Mouse (Mus musculus): ENCODE results near the gene Glis3. TPM values are rescaled to one million over a fixed set of nuclear protein-coding genes. Genes with fewer than 3 reads are reported as not detected.

Glis3 gene
- total RNA-seq, 2 experiments from 2014 or later, result 0.82 to 1.0 TPM

DNA sequence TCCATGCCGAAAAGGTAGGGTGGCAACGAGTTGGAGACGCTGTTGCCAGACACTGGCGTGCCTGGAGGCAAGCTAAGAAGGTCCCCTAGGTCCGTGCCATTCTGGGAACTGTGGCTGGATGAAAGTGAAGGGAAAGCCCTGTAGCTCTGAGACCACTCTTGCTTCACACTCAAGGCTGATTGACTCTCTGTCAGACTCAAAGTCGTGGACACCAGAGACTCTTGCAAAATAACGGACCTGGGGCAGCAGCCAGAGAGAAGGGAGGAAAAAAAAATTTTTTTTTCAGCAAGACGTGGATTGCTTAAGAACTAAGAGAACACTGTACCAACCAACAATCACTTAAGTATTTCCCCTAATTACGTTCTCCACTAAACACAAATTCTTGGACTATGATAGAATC is 148.1 kb downstream of the Glis3 start:
- no peak for DNase-seq

- DNase-seq, result no peak
These were observed 149.0 kb downstream of the Glis3 start for GRCm38 (mm10) chr19:28530846-28531245.

DNA sequence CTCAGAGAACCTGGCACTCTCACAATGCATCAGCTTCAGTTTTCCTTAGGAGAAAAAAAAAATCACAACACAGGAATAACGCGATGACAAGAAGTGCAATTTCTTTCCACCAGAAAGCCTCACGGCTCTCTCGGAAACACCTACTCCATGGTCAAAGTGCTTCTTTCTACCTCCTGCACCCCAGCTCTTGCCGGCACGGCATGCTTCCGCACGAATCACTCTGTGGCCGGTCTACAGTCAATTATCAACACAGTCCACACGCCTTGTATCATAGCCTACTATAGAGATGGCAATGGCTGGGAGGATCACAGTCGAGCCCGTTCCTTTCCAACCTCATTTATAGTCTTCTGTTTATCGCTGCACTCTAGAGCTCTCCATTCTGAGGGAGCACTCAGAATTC is 150.9 kb downstream of the Glis3 start:
- no peak for DNase-seq

DNA sequence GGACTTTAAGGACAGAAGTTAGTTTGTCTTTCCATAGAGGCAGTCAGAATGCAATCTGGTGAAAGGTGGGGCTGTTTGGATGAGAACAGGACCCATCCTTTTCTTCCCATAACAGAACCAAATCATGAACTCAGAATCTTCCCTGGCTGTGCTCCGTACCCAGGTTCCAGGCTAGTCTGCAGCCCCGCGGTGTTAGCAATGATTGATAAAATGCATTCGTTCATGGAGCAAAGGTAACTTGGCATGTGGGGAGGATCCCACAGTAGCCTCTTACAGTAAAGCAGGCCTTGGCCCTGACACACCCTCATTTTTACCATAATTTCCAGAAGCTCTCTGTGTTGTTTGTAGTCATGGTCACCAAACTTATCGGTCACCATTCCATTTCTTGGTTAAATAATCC is 152.4 kb downstream of the Glis3 start:
- no peak for DNase-seq

DNA sequence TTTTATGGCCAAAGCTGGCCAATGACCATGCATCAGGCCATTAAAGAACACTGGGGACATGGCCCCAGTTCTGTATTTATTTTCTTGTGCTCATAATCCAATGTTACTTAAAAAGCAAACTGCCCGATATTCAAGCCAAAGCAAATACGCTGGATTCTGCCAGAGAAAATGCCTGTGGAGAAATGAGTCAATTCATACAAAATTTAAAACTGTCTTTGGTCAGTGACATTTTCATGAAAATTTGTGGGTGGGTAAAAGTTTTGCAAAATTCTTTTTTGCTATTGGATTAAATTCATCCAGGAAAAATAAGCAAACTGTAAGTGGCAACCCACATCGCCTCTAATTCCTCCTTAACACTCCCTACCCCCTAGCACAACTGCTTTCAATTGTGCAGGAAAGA is 154.5 kb downstream of the Glis3 start:
- no peak for DNase-seq

DNA sequence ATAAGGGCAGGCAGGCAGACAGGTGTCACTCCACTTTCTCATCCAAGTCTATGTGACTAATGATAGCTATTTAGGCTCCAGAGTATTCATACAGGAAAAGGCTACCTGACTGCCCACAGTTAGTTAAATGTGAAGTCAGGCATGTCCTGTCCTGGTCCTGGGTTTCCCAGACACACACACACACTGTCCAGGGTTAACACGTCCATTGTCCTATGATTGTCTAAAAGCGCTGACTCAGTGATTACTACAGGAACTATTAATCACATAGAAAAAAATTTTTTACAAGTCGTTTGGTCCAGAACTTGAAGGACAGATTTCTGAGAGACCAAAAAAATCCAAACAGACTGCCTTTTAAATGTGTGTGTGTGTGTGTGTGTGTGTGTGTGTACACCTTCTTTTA is 157.6 kb downstream of the Glis3 start:
- DNase-seq, result no peak

- DNase-seq, result no peak
These were observed 159.1 kb downstream of the Glis3 start for GRCm38 (mm10) chr19:28520761-28521181.

DNA sequence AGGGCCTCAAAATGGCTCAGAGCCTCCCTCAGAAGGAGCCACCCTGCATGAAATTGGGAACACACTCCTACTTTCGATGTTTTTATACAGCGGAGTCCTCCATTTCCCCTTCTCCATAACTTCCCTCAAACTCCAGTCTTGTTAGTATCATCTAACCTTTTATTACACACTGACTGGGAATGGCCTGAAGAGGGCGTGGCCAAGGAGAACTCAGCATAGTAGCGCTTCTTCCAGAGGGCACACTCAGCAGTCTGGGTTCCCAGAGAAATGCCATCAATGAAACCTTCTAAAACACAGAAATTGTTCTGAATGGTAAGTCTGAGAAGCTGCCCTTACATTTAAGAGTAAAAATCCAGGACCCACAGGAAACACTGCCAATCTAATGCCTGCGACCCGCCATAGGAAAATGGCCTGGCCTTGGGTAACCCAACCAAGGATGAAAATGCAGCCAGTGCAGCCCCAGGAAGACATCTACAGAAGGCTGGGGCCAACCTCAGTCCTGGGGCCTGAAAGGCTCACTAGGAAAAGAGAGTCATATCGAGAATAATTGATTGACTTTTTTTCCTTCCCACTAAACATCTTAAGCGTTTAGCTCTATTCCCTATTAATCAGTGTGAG is 159.6 kb downstream of the Glis3 start:
- no peak for DNase-seq

DNA sequence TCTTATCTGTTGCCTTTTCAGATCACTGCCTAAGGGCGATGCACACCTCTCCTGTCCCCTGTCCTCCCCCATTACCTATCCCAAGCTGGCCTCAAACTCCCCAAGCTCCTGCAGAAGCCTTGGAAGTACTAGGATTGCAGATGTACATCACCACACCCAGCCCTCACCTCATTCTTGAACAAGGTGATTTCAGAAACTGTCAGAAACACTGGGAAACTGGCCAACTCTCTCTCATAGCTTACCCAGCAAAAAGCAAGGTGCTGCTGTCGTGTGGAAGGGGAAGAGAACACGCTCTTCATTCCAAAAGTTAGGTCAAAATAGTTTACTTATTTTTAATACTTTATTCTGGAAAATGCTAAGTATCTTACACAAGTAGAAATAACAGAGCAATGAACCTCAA is 160.6 kb downstream of the Glis3 start:
- DNase-seq, result no peak

- no peak for DNase-seq
These were observed 161.0 kb downstream of the Glis3 start for GRCm38 (mm10) chr19:28518846-28519245.

GRCm38 (mm10) chr19:28518266-28518665 is 161.6 kb downstream of the Glis3 start:
- DNase-seq, result no peak

GRCm38 (mm10) chr19:28517464-28518080 is 162.3 kb downstream of the Glis3 start:
- DNase-seq, result no peak

GRCm38 (mm10) chr19:28516487-28516886 is 163.4 kb downstream of the Glis3 start:
- no peak for DNase-seq

GRCm38 (mm10) chr19:28512475-28512874 is 167.4 kb downstream of the Glis3 start:
- no peak for DNase-seq

DNA sequence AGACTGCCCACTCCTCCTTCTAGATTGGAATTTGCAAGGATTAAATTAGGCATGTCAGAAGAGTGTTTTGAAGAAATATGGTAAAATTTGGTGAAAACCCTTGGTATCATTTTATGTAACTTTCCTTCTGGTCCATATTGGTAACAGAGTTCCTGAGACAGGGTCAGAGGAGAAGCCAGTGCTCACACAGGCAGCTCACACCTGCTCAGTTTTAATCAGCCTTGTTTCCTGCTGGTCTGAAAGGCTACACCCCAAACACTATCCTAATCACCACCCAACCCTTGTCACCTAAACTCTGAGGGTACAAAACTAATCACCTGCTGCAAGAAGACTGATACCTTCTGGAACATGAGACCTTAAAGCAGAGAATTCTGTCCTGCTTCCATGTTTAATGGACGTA is 168.0 kb downstream of the Glis3 start:
- DNase-seq, result no peak

GRCm38 (mm10) chr19:28505376-28505775 is 174.5 kb downstream of the Glis3 start:
- DNase-seq, result no peak

GRCm38 (mm10) chr19:28503011-28503410 is 176.9 kb downstream of the Glis3 start:
- no peak for DNase-seq

GRCm38 (mm10) chr19:28500975-28501374 is 178.9 kb downstream of the Glis3 start:
- DNase-seq, result no peak

DNA sequence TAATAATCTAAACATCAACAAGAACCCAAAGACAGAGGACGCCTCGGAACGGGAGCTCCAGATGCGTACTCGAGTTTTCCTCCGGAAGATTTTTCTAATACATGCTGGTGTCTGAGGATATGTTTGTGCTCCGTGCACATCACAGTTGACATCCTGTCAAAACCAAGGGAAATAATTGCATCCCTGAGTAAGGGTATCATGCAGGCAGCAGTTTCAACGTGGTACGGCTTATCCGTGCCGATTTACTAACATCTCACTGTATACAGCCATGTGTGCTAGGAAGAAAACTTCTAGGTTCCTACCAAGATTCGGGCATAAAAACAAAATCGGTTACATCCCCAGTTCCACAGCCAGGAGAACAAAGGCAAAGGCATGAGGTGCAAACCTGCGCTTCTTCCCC is 179.4 kb downstream of the Glis3 start:
- DNase-seq, result no peak

- no peak for DNase-seq
These were observed 180.1 kb downstream of the Glis3 start for GRCm38 (mm10) chr19:28499786-28500185.

DNA sequence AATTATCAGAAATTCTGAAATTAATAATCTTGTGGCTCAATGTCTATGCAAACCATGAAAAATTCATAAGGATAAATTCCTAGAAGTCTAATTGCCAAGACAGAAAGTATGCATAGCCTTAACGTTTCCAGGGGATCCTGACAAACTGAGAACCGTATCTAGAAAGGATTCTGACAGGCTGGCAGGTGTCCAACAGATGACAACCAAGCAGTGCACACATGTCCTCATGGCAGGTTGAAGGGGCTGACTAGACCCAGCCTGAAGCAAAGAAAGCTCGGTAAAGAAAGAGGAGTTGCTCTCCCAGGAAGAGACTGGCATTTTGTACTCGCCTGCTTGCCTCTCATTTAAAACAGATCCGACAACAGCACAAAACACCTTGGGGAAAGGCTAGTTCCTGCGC is 184.0 kb downstream of the Glis3 start:
- DNase-seq, result no peak

DNA sequence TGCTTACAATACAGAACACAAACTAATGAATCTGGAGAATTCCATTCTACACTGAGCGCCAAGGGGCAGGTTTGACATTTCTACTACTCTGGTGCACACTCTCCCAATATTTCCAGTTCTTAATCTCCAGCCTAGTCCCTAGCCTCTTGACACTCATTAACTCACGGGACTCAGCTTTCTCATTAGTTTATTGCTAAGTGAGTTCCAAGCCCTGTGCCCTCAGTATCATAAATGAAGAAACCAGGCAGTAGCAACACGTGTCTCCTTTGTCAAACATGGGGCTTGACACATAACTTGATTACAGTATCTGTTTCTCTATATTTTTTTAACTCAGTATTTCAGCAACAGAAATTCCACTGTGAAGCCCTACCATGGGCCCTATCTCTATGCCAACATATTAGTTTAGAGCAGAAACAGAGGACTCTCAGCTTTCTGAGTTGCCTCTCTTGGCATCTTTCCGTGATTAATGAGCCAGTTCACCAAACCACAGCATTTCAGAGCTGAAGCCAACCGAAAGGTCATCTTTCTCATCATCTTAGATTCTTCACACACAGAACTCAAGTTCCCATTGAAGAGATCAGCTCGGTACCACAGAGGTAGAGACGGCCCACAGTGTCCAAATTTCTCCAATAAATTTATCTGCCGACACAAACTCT is 186.1 kb downstream of the Glis3 start:
- no peak for DNase-seq

DNA sequence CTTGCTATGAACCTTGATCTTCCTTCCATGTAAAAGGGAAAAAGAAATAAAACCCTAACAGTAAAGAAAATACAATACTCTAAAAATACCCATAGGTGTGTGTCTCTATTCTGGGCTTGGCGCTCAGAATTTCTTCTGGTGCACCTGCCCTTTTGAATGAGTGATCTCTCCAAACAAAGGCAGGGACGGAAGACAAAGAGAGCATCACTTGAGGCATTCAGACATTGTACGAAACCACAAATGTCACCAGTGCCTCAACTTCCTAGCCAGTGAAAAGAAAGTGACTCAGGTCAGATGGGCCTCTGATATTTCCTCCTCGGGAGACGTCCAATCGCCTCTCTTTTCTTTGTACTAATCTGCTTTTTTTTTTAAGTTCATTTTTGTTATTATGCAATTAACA is 201.8 kb downstream of the Glis3 start:
- DNase-seq, result no peak

DNA sequence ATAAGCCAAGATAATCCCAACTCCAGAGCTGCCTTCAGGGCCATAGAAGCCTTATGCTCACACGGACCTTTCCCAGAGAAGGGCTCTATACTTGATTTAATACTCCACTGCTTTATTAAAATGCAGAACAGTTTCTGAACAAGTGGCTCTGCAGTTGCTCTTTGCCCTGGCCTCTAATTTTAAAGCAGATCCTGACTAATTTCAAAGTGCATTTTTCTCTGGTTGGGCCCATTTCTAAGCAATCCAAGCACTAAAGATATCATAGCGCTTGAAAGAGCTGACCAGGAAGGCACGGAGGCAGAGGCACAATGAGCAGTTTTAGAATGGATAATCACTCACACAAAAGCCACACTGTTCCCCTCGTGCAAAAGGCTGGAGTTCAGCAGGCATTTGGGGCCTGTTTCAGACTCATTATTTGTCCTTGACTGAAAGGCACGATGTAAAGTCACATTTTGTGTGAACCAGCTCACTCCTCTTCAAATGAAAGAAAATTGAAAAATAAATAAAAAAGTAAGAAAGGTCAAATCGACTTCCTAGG is 202.5 kb downstream of the Glis3 start:
- no peak for DNase-seq

Measured in gastrocnemius, postnatal 25 days (tissue).